Mouse (Mus musculus) cerebellum, adult 9-11 months (tissue): Measurements from ENCODE around the gene Arhgef25.
"Not testable (repeated sequence)": the region's sequence is repeated elsewhere in the genome, so short reads cannot be mapped to it uniquely, and the experiment has no call there.

Experiments
- DNase-seq: peaks from one replicate; pipeline ENCODE4 v3.0.0; 2022

Gene Arhgef25

DNA sequence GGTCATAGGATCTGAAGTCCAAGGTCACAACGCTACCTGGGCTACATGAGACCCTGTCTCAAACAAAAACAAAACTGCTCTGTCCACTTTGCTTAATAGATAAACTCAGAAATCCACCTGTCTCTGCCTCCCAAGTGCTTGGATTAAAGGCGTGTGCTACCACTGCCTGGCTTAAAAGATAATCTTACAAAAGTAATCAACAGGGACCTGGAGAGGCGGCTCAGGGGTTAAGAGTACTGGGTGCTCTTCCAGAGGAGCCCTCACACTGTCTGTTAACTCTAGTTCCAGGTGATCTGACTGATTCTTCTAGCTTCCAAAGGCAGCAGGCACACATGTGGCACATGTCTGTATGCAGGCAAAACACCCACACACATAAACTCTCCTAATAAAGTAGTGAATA, 13.2 kb upstream of the Arhgef25 start:
- DNase-seq, result no peak

DNA sequence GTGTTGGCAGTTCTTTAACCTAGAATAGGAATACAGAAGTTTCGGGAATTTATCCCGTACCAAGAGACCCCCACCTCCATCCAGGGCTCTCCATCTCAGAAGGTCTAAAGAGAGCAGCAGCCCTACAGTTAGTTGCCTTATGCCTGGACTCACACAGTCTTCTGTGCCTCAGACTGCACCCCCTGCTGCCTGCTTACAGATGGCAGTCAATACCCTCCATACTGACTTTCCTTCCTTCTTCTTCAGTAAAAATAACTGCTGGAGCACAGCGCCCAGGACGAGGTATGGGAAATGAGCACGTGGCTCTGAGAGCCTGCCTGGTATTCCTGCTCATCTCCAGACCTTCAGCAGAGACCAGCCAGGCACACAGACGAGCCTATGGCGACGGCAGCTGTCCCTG, 10.4 kb upstream of the Arhgef25 start:
- DNase-seq, result no peak

GRCm38 (mm10) chr10:127199474-127199873, 9.6 kb upstream of the Arhgef25 start:
- DNase-seq, result no peak

- DNase-seq, result no peak
These were observed 9.2 kb upstream of the Arhgef25 start for GRCm38 (mm10) chr10:127199068-127199467.

- DNase-seq, result no peak
These were observed 8.6 kb upstream of the Arhgef25 start for GRCm38 (mm10) chr10:127198492-127198891.

GRCm38 (mm10) chr10:127197505-127198110, 7.7 kb upstream of the Arhgef25 start:
- no peak for DNase-seq

- DNase-seq, result no peak
These were observed 7.2 kb upstream of the Arhgef25 start for GRCm38 (mm10) chr10:127197104-127197503.

GRCm38 (mm10) chr10:127196392-127196791, 6.5 kb upstream of the Arhgef25 start:
- DNase-seq, result peak; percentile 78

DNA sequence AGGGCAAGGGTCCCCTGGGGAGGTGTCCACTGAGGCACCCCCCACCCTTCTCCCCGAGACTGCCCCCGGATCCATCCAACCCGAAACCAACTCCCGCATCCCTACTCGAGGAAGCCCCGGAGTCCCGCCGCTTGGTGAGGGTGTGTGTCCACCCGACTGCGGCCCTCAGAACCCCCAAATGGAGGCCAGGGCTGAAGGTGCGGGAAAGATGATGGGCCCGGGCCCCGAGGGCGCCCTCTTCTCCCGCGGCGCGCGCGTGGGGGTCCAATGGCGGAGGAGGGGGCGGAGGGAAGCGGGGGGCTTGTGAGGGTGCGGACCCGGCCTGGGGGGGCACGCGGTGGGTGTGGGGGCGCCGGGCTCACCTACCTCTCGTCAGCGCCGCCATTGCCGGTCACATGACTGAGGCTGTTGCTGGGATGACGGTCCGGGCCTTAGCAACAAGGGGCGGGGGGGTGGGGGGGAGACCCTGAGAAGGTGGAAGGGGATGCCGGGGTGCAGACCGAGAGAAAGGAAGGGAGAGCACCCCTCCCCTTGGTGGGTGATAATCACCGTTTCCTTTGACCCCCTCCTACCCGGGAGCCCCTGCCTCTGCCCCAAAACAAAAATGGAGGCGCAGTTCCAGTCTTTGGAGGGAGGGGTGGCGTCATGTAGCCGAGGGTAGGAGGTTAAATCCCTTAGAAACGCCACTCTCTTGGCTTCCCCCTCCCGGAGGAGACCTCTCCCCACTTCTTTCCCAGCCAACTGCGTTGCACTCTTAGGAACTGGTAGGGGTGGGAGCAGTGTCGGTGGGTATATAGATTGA, 5.6 kb upstream of the Arhgef25 start, which contains the start of gene Dtx3:
TSS of gene Dtx3 (minus strand) at position 401 of the 802 bp plus-strand sequence.
- peak; percentile 76 for DNase-seq

- DNase-seq, result peak; percentile 81
These were observed 4.8 kb upstream of the Arhgef25 start for GRCm38 (mm10) chr10:127194428-127195327.

- DNase-seq, result no peak
These were observed 3.1 kb upstream of the Arhgef25 start for GRCm38 (mm10) chr10:127193011-127193410.

DNA sequence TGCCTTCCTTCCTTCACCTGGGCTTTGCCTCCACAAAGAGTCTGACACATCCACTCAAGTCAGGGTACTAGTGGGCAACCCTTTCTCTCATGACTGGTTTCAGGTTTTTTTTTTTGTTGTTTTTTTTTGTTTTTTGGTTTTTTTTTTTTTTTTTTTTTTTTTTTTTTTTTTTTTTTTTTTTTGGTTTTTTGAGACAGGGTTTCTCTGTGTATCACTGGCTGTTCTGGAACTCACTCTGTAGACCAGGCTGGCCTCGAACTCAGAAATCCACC, 2.1 kb upstream of the Arhgef25 start:
- DNase-seq, result not testable (repeated sequence)

DNA sequence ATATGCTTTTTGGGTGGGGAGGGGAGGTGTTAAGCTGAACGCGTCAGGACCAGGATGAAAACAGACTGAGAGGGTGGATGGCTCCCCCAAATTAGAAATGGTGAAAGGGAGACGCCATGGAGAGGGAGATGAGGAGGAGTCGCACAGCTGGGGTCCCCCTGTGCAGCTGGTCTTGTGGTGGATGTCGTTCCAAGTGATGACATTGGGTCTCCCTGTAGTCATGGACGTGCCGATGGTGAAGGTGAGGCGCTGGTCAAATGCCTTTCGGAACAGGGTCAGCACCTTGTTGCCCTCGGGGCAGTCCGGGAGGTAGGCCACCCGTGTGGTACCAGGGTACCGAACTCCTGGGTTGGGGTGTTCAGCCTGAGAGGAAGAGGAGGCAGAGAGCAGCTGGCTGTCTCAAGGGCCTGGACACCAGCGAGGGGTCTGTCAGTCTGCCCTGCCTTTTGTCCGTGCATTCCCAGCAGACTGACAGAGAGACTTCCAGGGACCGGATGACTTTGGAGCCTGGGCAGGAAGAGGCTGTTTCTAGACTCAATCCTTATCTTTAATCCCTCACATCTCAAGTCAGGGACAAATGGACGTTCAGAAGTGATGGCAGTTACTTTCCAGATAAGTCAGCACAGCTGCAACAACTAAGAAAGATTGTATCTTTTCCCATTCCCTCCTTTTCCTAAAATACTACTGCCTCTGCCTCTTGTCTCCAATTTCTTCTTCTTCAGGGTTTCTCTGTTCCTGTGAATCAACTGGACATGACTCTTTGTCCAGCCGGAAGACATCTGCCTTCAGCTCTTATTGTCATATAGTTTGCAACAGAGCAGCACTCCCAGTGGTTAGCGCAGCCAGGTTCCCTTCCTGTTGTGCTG, 1.5 kb upstream of the Arhgef25 start:
- peak; percentile 37 for DNase-seq

- DNase-seq, result peak; percentile 55
These were observed 711 bp upstream of the Arhgef25 start for GRCm38 (mm10) chr10:127190398-127191190.

DNA sequence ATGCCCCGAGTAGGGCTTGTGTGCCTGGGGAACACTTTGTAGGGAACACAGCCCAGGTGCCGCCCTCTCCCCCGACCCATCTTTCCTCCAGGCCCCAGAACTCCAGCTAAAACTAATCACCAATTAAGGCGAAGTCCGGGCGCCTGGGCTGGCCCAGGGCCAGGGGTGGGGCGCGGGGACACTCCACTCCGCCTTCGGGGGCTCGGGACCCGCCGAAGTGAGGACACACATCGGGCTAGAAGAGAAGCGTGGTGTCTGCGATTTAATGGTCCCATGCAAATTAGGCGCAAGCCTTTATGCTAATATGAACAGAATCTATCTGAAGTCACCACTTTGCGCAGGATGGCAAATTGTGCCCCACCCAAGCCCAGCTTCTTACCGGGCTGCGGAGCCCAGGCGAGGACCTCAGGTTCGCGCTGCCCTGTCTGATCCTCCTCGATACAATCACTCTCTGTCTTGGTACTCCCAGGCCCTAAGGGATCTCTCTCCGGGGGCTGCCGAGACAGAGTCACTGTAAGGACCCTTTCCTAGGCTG, 700 bp downstream of the Arhgef25 start:
- DNase-seq, result peak; percentile 72

DNA sequence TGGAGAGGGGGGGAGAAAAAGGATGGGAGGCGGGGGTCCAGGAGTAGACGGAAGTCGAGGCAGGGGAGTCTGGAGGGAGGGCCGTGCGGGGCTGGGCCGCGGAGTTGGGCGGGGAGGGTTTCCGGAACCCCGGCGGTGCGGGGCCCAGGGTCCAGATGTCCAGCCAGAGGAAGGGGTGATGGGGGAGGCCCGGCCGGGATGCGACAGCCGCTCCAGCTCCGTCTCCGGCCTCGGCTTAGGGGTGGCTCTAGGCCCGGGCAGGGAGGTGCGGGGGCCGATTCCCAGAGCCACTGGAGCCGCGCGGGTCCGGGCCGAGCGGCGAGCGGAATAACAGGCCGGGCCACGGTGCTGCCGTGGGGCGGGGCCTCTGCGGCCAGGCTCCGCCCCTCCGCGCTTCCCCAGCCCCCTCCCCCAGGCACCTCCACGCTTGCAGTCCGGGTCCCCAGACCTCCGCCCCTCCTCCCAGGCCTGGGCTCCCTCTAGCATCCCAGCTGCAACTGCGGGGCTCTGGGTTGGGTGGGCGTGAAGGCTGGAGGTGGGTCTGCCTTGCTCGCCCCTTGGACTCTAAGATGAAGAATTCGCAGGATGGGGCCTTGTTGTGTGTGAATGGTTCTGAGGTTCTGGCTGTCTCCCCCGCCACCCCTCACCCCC, 1.3 kb downstream of the Arhgef25 start:
- DNase-seq, result peak; percentile 82

DNA sequence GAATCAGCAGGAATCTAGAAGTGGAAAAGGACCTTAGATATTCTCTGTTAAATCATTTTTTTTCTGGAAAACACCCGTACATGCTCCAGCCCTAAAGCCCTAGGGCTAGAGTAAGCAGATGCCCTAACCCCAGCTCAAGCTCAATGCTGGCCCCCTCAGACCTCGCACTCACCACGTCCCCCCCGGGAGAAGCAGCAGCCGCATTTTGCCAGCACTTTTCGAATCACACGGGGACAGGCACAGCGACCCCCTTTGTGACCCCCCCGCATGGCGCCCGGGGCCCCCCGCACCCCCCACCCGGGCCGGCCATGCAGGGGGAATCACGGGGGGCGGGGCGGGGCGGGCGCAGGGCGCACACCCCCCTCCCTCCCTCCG, 1.8 kb downstream of the Arhgef25 start:
- peak; percentile 65 for DNase-seq

DNA sequence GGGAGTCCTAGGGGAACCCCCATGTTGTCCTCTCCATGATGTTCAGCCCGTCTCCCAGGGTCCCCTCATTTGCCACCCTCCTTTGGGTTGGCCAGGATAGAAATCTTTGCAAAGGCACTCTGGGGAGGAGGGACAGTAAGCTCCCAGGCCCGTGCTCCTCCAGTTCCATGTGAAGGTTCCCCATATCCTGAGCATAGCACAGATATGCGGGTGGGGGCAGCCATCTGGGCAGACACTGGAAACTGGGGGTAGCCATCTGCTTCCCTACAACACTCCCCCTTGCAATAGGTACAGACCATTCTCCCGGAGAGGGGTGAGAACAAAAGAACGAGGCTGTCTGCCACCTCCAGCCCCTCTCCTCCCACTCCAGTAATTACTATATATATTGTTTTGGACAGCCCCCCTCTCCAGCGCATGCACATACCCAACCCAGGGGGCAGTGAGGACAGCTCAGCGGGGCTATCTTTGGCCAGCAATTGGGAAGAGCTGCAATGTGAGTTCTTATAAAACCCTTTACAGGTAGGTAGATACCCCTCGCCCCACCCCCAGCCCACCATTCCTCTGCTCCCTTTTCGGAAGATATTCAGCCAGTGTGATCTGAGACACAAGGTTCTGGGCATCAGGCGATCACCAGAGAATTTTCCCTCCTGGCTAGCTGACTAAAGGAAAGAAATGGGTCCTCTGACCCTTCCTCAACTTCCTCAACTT, 2.4 kb downstream of the Arhgef25 start:
- DNase-seq, result peak; percentile 82

GRCm38 (mm10) chr10:127186451-127186850, 3.4 kb downstream of the Arhgef25 start:
- no peak for DNase-seq

- no peak for DNase-seq
These were observed 4.4 kb downstream of the Arhgef25 start for GRCm38 (mm10) chr10:127185506-127185905.
